Mouse (Mus musculus): ENCODE data around the gene Glyatl3. TPM values are rescaled to one million over a fixed set of nuclear protein-coding genes. Genes with fewer than 3 reads are reported as not detected.

Glyatl3 gene
- polyA plus RNA-seq, 1 experiment from 2014 or later = not detected

- 0 out of 2 replicates have a peak, but pooled peaks cover 2% of the 10 kb centered on the region for H3K4me1 ChIP-seq (replicated peaks; ENCODE audit: control insufficient read depth, insufficient read depth)
- ATAC-seq (ENCODE audit: low FRiP score, low TSS enrichment) (no peak), DNase-seq (ENCODE audit: low spot score) (no peak)
- TF ChIP-seq CTCF (IDR thresholded peaks at IDR 0.05; ENCODE audit: low read depth) (no peak), EP300 (optimal IDR thresholded peaks at IDR 0.05) (no peak)
- no peak overlapping the region for H3K4me3 ChIP-seq (ENCODE audit: low read depth, low read length)
- no peaks in the 10 kb centered on the region for H3K9me3 ChIP-seq (ENCODE audit: control insufficient read depth, low read length)
- no peak overlapping the region for H3K4me2 ChIP-seq (replicated peaks; ENCODE audit: low read depth)
- 12% methylated on average over 11 of the region's 11 CpGs for WGBS
- no peaks in the 10 kb centered on the region for H3K36me3 ChIP-seq (ENCODE audit: control insufficient read depth, insufficient read depth, low read length)
- no peaks in the 10 kb centered on the region for H3K27me3 ChIP-seq (ENCODE audit: control insufficient read depth, insufficient read depth, low read length)
- no peak overlapping the region for H3K9ac ChIP-seq (ENCODE audit: low read length)
- H3K27ac ChIP-seq (replicated peaks) = no peak overlapping the region
These were observed 10.0 kb downstream of the Glyatl3 start for GRCm38 (mm10) chr17:40904056-40904597.

- H3K36me3 ChIP-seq (ENCODE audit: control insufficient read depth, insufficient read depth, low read length) = no peaks in the 10 kb centered on the region
- H3K9me3 ChIP-seq (ENCODE audit: control insufficient read depth, low read length) = no peaks in the 10 kb centered on the region
- TF ChIP-seq EP300 (optimal IDR thresholded peaks at IDR 0.05) = no peak
- no peak for ATAC-seq (ENCODE audit: low FRiP score, low TSS enrichment)
- H3K27me3 ChIP-seq (ENCODE audit: control insufficient read depth, insufficient read depth, low read length) = no peaks in the 10 kb centered on the region
- no peak for DNase-seq (ENCODE audit: low spot score)
- H3K27ac ChIP-seq (replicated peaks) = no peak overlapping the region
- no peak overlapping the region for H3K4me3 ChIP-seq (ENCODE audit: low read depth, low read length)
- no peak overlapping the region for H3K9ac ChIP-seq (ENCODE audit: low read length)
- H3K4me2 ChIP-seq (replicated peaks; ENCODE audit: low read depth) = no peak overlapping the region
- H3K4me1 ChIP-seq (replicated peaks; ENCODE audit: control insufficient read depth, insufficient read depth) = 0 out of 2 replicates have a peak, but pooled peaks cover 2% of the 10 kb centered on the region
- 56% methylated on average over 4 of the region's 4 CpGs for WGBS
These were observed 10.8 kb downstream of the Glyatl3 start for GRCm38 (mm10) chr17:40903345-40903744.

DNA sequence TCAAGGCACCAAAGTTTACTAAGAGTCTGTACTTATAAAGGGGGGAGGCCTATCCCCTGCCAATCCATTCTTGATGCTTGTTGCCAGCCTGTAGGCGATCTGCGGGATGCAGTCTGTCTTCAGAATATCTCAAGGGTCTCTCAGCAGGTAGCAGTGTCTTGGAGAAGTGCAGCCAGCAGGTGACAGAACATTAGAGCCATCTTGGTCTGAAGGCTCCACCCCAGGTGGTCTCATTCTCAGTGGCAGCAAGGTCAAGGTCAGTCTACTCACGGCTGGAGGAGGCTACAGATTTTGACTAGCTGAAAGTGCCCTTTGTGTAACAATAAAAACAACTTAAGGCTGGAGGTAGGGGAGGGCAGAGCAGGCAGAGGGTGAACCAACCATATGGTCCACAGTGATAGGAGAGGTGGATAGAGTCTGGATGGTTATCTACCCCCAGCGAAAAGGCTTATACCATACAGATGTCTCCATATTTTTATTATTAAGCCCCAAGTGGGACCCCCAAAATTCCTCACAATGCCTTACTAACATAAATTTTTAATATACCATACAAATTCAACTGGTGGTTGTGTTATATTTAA lies 14.3 kb downstream of the Glyatl3 start:
- Histone ChIP-seq H3K27ac (replicated peaks) (no peak overlapping the region), H3K4me1 (replicated peaks; ENCODE audit: control insufficient read depth, insufficient read depth) (0 out of 2 replicates have a peak, but pooled peaks cover 2% of the 10 kb centered on the region), H3K4me3 (ENCODE audit: low read depth, low read length) (no peak overlapping the region), H3K4me2 (replicated peaks; ENCODE audit: low read depth) (no peak overlapping the region), H3K9me3 (ENCODE audit: control insufficient read depth, low read length) (no peaks in the 10 kb centered on the region), H3K36me3 (ENCODE audit: control insufficient read depth, insufficient read depth, low read length) (no peaks in the 10 kb centered on the region), H3K9ac (ENCODE audit: low read length) (no peak overlapping the region), H3K27me3 (ENCODE audit: control insufficient read depth, insufficient read depth, low read length) (no peaks in the 10 kb centered on the region)
- ATAC-seq (ENCODE audit: low FRiP score, low TSS enrichment) (no peak), DNase-seq (ENCODE audit: low spot score) (no peak)
- WGBS = 52% methylated on average over 4 of the region's 4 CpGs
- TF ChIP-seq EP300 (optimal IDR thresholded peaks at IDR 0.05) = no peak
- no peak for TF ChIP-seq CTCF (IDR thresholded peaks at IDR 0.05; ENCODE audit: low read depth)

DNA sequence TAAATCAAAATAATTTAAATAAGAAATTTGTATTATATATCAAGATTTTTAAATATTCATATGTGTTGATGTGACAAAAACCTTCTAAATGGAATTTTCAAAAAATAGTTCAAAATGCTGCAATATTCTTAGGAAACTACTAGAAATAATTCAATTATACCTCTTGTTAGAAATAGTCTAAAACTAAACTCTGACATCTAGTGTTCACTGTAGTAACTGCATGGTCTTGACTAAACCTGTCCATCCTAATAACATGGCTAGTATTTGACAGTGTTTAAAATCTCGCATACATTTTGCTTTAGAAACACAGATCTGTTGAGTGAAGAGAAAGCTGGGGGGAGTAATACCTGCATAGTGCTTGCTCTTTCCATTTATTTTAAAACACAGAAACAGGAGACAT lies 17.3 kb downstream of the Glyatl3 start:
- no peaks in the 10 kb centered on the region for H3K27me3 ChIP-seq (ENCODE audit: control insufficient read depth, insufficient read depth, low read length)
- TF ChIP-seq EP300 (optimal IDR thresholded peaks at IDR 0.05) (no peak), CTCF (IDR thresholded peaks at IDR 0.05; ENCODE audit: low read depth) (peak; percentile 77)
- no peak overlapping the region for H3K27ac ChIP-seq (replicated peaks)
- ATAC-seq (ENCODE audit: low FRiP score, low TSS enrichment) = no peak
- H3K4me3 ChIP-seq (ENCODE audit: low read depth, low read length) = no peak overlapping the region
- no peak overlapping the region for H3K9ac ChIP-seq (ENCODE audit: low read length)
- no peaks in the 10 kb centered on the region for H3K36me3 ChIP-seq (ENCODE audit: control insufficient read depth, insufficient read depth, low read length)
- no peak for DNase-seq (ENCODE audit: low spot score)
- no peaks in the 10 kb centered on the region for H3K9me3 ChIP-seq (ENCODE audit: control insufficient read depth, low read length)
- WGBS = 50% methylated on average over 1 of the region's 1 CpGs
- no peaks in the 10 kb centered on the region for H3K4me1 ChIP-seq (replicated peaks; ENCODE audit: control insufficient read depth, insufficient read depth)
- no peak overlapping the region for H3K4me2 ChIP-seq (replicated peaks; ENCODE audit: low read depth)

DNA sequence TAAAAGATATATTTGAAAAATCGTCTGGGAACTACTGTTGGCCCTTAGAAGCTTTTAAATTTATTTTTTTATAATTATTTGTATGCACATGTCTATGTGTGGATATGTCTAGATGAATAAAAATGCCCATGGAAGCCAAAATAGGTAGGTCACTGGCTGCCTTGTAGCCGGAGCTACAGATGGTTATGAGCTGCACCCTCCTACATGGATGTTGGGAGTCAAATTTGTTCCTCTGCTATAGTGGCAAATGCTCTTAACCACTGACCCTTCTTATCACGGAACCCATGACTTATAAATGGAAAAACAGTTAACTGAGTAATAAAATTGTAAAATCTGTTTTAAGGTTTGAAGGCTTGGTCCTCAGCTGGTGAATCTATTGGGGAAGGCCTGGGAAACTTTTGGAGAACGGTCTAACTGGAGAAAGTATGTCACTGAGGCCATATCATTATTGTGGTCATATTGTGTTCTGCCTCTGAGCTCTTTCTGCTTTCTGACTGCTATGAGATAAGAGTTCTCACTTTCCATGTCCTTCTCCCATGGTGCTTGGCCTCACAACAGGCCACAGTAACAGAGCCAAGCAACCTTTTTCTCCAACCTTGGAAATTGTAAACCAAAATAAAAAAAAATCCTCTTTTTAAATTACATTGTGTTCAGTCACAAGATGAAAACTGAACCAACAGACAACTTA lies 26.2 kb downstream of the Glyatl3 start:
- no peak for ATAC-seq (ENCODE audit: low FRiP score, low TSS enrichment)
- Histone ChIP-seq H3K27ac (replicated peaks) (no peak overlapping the region), H3K9ac (ENCODE audit: low read length) (no peak overlapping the region), H3K9me3 (ENCODE audit: control insufficient read depth, low read length) (no peaks in the 10 kb centered on the region), H3K36me3 (ENCODE audit: control insufficient read depth, insufficient read depth, low read length) (no peaks in the 10 kb centered on the region), H3K27me3 (ENCODE audit: control insufficient read depth, insufficient read depth, low read length) (no peaks in the 10 kb centered on the region), H3K4me3 (ENCODE audit: low read depth, low read length) (no peak overlapping the region), H3K4me2 (replicated peaks; ENCODE audit: low read depth) (no peak overlapping the region), H3K4me1 (replicated peaks; ENCODE audit: control insufficient read depth, insufficient read depth) (no peaks in the 10 kb centered on the region)
- TF ChIP-seq CTCF (IDR thresholded peaks at IDR 0.05; ENCODE audit: low read depth) (no peak), EP300 (optimal IDR thresholded peaks at IDR 0.05) (no peak)
- no peak for DNase-seq (ENCODE audit: low spot score)
- WGBS = 79% methylated on average over 4 of the region's 4 CpGs

DNA sequence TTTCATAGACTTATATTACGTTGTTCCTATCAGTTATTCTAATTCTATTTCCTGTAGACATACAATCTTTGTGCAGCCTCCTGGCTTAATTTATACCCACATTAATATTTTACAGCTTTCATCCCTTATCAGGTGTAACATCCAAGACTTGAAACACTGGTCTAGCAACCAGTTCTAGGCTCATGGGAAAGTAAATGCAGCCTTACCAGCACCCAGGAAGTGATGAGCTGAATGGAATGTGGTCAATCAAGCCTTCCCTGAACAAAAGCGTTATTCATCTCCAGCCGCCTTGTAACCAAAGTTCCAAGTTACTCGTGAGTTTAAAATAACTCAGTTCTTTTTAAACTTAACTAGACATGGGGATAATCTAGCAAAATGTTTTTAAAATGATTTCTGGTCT lies 29.0 kb downstream of the Glyatl3 start:
- Histone ChIP-seq H3K9ac (ENCODE audit: low read length) (no peak overlapping the region), H3K4me1 (replicated peaks; ENCODE audit: control insufficient read depth, insufficient read depth) (no peaks in the 10 kb centered on the region), H3K36me3 (ENCODE audit: control insufficient read depth, insufficient read depth, low read length) (no peaks in the 10 kb centered on the region), H3K4me2 (replicated peaks; ENCODE audit: low read depth) (no peak overlapping the region), H3K27me3 (ENCODE audit: control insufficient read depth, insufficient read depth, low read length) (no peaks in the 10 kb centered on the region), H3K27ac (replicated peaks) (no peak overlapping the region; the same call in 1 of the 2 replicates), H3K4me3 (ENCODE audit: low read depth, low read length) (no peak overlapping the region), H3K9me3 (ENCODE audit: control insufficient read depth, low read length) (no peaks in the 10 kb centered on the region)
- DNase-seq (ENCODE audit: low spot score) (no peak), ATAC-seq (ENCODE audit: low FRiP score, low TSS enrichment) (peak; percentile 53; the same call in 1 of the 2 replicates)
- TF ChIP-seq EP300 (optimal IDR thresholded peaks at IDR 0.05) (peak; percentile 81), CTCF (IDR thresholded peaks at IDR 0.05; ENCODE audit: low read depth) (no peak)
- 54% methylated on average over 4 of the region's 4 CpGs for WGBS

Measured in stomach, postnatal 0 days (tissue).